Mouse (Mus musculus) thymus, postnatal 0 days (tissue): ENCODE results near the gene Slc4a10. TPM values are rescaled to one million over a fixed set of nuclear protein-coding genes. Genes with fewer than 3 reads are reported as not detected.
"Not testable (repeated sequence)": the region's sequence is repeated elsewhere in the genome, so short reads cannot be mapped to it uniquely, and the experiment has no call there.

Source experiments
- DNase-seq: peaks from one replicate; pipeline ENCODE4 v3.0.0-alpha.2; 2015; ENCODE audit warnings: low spot score
- polyA plus RNA-seq: library from polyadenylated mRNA; unstranded; fragments of >200 nt; fragmentation: Nextera tagmentation; extraction: Ambion mirVana; gene quantifications from 2 replicates; pipeline ENCODE4 v1.2.1, GENCODE M21; 2015

Gene Slc4a10
- polyA plus RNA-seq, result 0.32 and 0.53 TPM in 2 replicates

GRCm38 (mm10) chr2:62046421-62046845 lies at the start of gene Slc4a10:
Slc4a10 (plus strand) TSS chr2:62046462.
- DNase-seq, result no peak

- DNase-seq, result not testable (repeated sequence)
These were observed 45.0 kb upstream of the Slc4a10 start for GRCm38 (mm10) chr2:62001251-62001650.

GRCm38 (mm10) chr2:62018209-62018608 lies 28.1 kb upstream of the Slc4a10 start:
- no peak for DNase-seq

- DNase-seq, result no peak
These were observed 720 bp downstream of the Slc4a10 start for GRCm38 (mm10) chr2:62046861-62047503.

GRCm38 (mm10) chr2:62047504-62048005 lies 1.3 kb downstream of the Slc4a10 start:
- DNase-seq, result no peak

- DNase-seq, result no peak
These were observed 1.9 kb downstream of the Slc4a10 start for GRCm38 (mm10) chr2:62048116-62048515.

- DNase-seq, result no peak
These were observed 30.2 kb downstream of the Slc4a10 start for GRCm38 (mm10) chr2:62076512-62076911.

- DNase-seq, result no peak
These were observed 41.3 kb downstream of the Slc4a10 start for GRCm38 (mm10) chr2:62087566-62087965.

GRCm38 (mm10) chr2:62088715-62089114 lies 42.5 kb downstream of the Slc4a10 start:
- no peak for DNase-seq

- DNase-seq, result no peak
These were observed 42.9 kb downstream of the Slc4a10 start for GRCm38 (mm10) chr2:62089208-62089607.

GRCm38 (mm10) chr2:62100526-62100925 lies 54.3 kb downstream of the Slc4a10 start:
- no peak for DNase-seq

GRCm38 (mm10) chr2:62115346-62115745 lies 69.1 kb downstream of the Slc4a10 start:
- DNase-seq, result no peak

GRCm38 (mm10) chr2:62129975-62130374 lies 83.7 kb downstream of the Slc4a10 start:
- no peak for DNase-seq

GRCm38 (mm10) chr2:62134911-62135310 lies 88.6 kb downstream of the Slc4a10 start:
- no peak for DNase-seq

- DNase-seq, result no peak
These were observed 101.4 kb downstream of the Slc4a10 start for GRCm38 (mm10) chr2:62147636-62148035.

GRCm38 (mm10) chr2:62149421-62149820 lies 103.2 kb downstream of the Slc4a10 start:
- no peak for DNase-seq

GRCm38 (mm10) chr2:62150830-62151229 lies 104.6 kb downstream of the Slc4a10 start:
- DNase-seq, result no peak

- DNase-seq, result no peak
These were observed 163.8 kb downstream of the Slc4a10 start for GRCm38 (mm10) chr2:62210109-62210508.

GRCm38 (mm10) chr2:62211106-62211505 lies 164.8 kb downstream of the Slc4a10 start:
- no peak for DNase-seq

GRCm38 (mm10) chr2:62227563-62227962 lies 181.3 kb downstream of the Slc4a10 start:
- DNase-seq, result no peak

- no peak for DNase-seq
These were observed 185.0 kb downstream of the Slc4a10 start for GRCm38 (mm10) chr2:62231271-62231670.

GRCm38 (mm10) chr2:62244167-62244566 lies 197.9 kb downstream of the Slc4a10 start:
- DNase-seq, result no peak

GRCm38 (mm10) chr2:62268467-62268866 lies 222.2 kb downstream of the Slc4a10 start:
- no peak for DNase-seq
